Mouse (Mus musculus): Measurements from ENCODE around the gene Brca1.
A peak's percentile ranks its signal among the peaks of the same experiment; 100 is the strongest.

DNA sequence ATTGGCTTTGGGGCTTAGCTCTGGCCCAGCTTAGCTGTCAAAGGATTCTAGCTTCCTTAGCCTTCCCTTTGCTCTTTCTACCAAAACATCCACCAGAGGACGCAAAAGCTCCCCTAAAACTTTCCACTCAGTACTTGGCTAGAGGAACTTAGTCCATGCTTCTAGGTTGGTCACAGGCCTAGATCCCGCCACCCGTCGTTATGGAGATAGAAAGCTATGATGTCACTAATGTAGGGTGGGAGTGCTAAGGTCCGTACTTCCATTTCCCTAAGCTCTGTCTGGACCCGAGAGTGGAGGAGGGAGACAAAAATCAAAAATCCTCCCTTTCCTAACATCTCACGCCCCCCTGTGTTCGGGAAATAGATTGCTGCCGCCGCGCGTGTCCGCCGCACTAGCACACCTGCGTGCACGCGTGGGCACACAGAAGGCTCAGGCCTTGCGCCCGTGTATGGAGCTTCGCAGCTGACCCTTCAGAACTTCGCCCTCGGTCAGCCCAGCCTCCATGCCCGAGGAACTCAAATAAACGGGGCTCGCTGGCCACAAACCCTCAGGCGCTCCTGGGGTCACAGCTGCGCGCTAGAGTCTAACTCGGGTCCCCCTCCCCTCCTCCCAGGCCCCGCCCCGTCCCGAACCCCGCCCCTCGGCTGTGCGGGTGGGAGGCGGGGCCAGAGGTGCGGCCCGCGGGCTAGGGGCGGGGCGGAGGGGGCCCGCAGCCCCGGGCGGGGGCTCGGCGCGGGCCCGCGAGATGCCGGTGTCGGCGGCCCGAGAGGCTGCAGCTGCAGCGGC is 84.1 kb downstream of the Brca1 start:
- TF ChIP-seq CTCF (IDR thresholded peaks at IDR 0.05; ENCODE audit: low read depth, low read length) (peak; percentile 15; the same call in 1 of the 2 replicates), GATA1 (IDR thresholded peaks at IDR 0.05; ENCODE audit: borderline replicate concordance, low read length) (no peak)
